Mouse (Mus musculus) midbrain, embryonic 11.5 days (tissue): ENCODE measurements around the gene Rpgrip1. TPM values are rescaled to one million over a fixed set of nuclear protein-coding genes. Genes with fewer than 3 reads are reported as not detected.

ENCODE experiments used
- ATAC-seq: fragments of 200-750 bp; cut with Nextera tagmentation; 2 replicates; pipeline ENCODE4 v1.8.0; 2017; ENCODE audit warnings: moderate TSS enrichment, moderate library complexity; ENCODE audit not compliant: low FRiP score
- DNase-seq: peaks from one replicate; pipeline ENCODE4 v3.0.0; 2015; ENCODE audit warnings: low spot score; ENCODE audit errors: missing footprints
- H3K27ac ChIP-seq: fragments of 300-500 bp; sonication (generic); 2 replicates; pipeline ENCODE4 v1.5.1; 2014; ENCODE audit warnings: low read depth, low read length
- H3K27me3 ChIP-seq: fragments of 300-500 bp; sonication (generic); 2 replicates; pipeline ENCODE4 v1.6.1; 2014; ENCODE audit warnings: mild to moderate bottlenecking, low read length, moderate library complexity, mixed read lengths; ENCODE audit not compliant: control insufficient read depth, insufficient read depth
- H3K36me3 ChIP-seq: fragments of 300-500 bp; sonication (generic); 2 replicates; pipeline ENCODE4 v1.6.1; 2014; ENCODE audit warnings: mild to moderate bottlenecking, low read length, moderate library complexity, mixed read lengths; ENCODE audit not compliant: control insufficient read depth, insufficient read depth
- H3K4me1 ChIP-seq: fragments of 300-500 bp; sonication (generic); 2 replicates; pipeline ENCODE4 v1.6.1; 2014; ENCODE audit warnings: low read length; ENCODE audit not compliant: control insufficient read depth, insufficient read depth
- H3K4me2 ChIP-seq: fragments of 300-500 bp; sonication (generic); 2 replicates; pipeline ENCODE4 v1.6.1; 2014; ENCODE audit warnings: mild to moderate bottlenecking, moderate library complexity
- H3K4me3 ChIP-seq: fragments of 300-500 bp; sonication (generic); 2 replicates; pipeline ENCODE4 v1.5.1; 2014; ENCODE audit warnings: low read depth, low read length
- H3K9ac ChIP-seq: fragments of 300-500 bp; sonication (generic); 2 replicates; pipeline ENCODE4 v1.6.1; 2014; ENCODE audit warnings: low read length
- H3K9me3 ChIP-seq: fragments of 300-500 bp; sonication (generic); 2 replicates; pipeline ENCODE4 v1.6.1; 2016; ENCODE audit warnings: low read length; ENCODE audit not compliant: control insufficient read depth
- WGBS: fragments of 180-500 bp; shearing (Covaris S2); extraction: QIAGEN DNeasy Blood & Tissue Kit; methylation state at CpG from one replicate; pipeline ENCODE4 v1.1.7; 2014; 5-methylcytosine and 5-hydroxymethylcytosine counted together
- polyA plus RNA-seq: library from polyadenylated mRNA; unstranded; fragments of >200 nt; fragmentation: Nextera tagmentation; extraction: Ambion mirVana; gene quantifications from 2 replicates; pipeline ENCODE4 v1.2.1, GENCODE M21; 2014

Gene Rpgrip1
- polyA plus RNA-seq, 1 experiment from 2014 or later: 105 TPM

GRCm38 (mm10) chr14:52199412-52199811 is 88.9 kb downstream of the Rpgrip1 start:
- 94% methylated on average over 4 of the region's 4 CpGs for WGBS

More at GRCm38 (mm10) chr14:52199412-52199811, 88.9 kb downstream of the Rpgrip1 start:
- H3K4me2 ChIP-seq: no peak overlapping the region
- H3K4me3 ChIP-seq: no peak overlapping the region
- H3K9ac ChIP-seq: no peak overlapping the region
- DNase-seq (no peak), ATAC-seq (no peak)
- H3K36me3 ChIP-seq: peaks cover 20% of the 10 kb centered on the region
- peaks cover 15% of the 10 kb centered on the region; the same call in 1 of the 2 replicates for H3K4me1 ChIP-seq
- H3K27me3 ChIP-seq: no peaks in the 10 kb centered on the region
- H3K9me3 ChIP-seq: no peaks in the 10 kb centered on the region
- no peak overlapping the region for H3K27ac ChIP-seq

Other genes starting within 250 kb of the Rpgrip1 start
- gene Mettl17, start 225.9 kb upstream of the Rpgrip1 start, polyA plus RNA-seq: 49.6 and 52.4 TPM in 2 replicates
- gene Slc39a2, start 217.8 kb upstream of the Rpgrip1 start, polyA plus RNA-seq: 0.40 and 0.41 TPM in 2 replicates
- gene Ndrg2, start 196.5 kb upstream of the Rpgrip1 start, polyA plus RNA-seq: 7.5 and 10.6 TPM in 2 replicates
- gene Tppp2, start 192.3 kb upstream of the Rpgrip1 start, polyA plus RNA-seq: not detected in 2 replicates
- gene Rnase13, start 187.9 kb upstream of the Rpgrip1 start, polyA plus RNA-seq: not detected in 2 replicates
- gene Arhgef40, start 126.0 kb upstream of the Rpgrip1 start, polyA plus RNA-seq: 50.4 and 52.8 TPM in 2 replicates
- gene Tmem253, start 95.0 kb upstream of the Rpgrip1 start, polyA plus RNA-seq: 1.0 and 1.5 TPM in 2 replicates
- 91.9 and 110 TPM in 2 replicates for gene Zfp219, start 90.0 kb upstream of the Rpgrip1 start, polyA plus RNA-seq
- not detected in 2 replicates for gene Olfr221, start 68.2 kb upstream of the Rpgrip1 start, polyA plus RNA-seq
- 1,011 and 1,046 TPM in 2 replicates for gene Hnrnpc, start 6.7 kb upstream of the Rpgrip1 start, polyA plus RNA-seq
- gene Supt16, start 86.7 kb downstream of the Rpgrip1 start, polyA plus RNA-seq: 81.5 and 86.7 TPM in 2 replicates
- gene Chd8, start 147.1 kb downstream of the Rpgrip1 start, polyA plus RNA-seq: 46.7 and 52.5 TPM in 2 replicates
- 50.6 and 51.2 TPM in 2 replicates for gene Tox4, start 168.4 kb downstream of the Rpgrip1 start, polyA plus RNA-seq
- 39.1 and 41.9 TPM in 2 replicates for gene Rab2b, start 168.8 kb downstream of the Rpgrip1 start, polyA plus RNA-seq
- 48.2 and 52.2 TPM in 2 replicates for gene Mettl3, start 194.4 kb downstream of the Rpgrip1 start, polyA plus RNA-seq
- gene Sall2, start 218.1 kb downstream of the Rpgrip1 start, polyA plus RNA-seq: 57.4 and 65.1 TPM in 2 replicates
- gene Olfr1513, start 245.7 kb downstream of the Rpgrip1 start, polyA plus RNA-seq: not detected in 2 replicates